Mouse (Mus musculus): ENCODE results near the gene Midn.
A peak's percentile ranks its signal among the peaks of the same experiment; 100 is the strongest.

Gene Midn

GRCm38 (mm10) chr10:80130403-80131031 is 17.6 kb upstream of the Midn start:
- no peak for DNase-seq (ENCODE audit: low spot score)

GRCm38 (mm10) chr10:80131316-80131951 is 16.6 kb upstream of the Midn start:
- peak; percentile 51 for DNase-seq (ENCODE audit: low spot score)

- peak; percentile 37 for DNase-seq (ENCODE audit: low spot score)
Observed at GRCm38 (mm10) chr10:80131952-80132350, 16.1 kb upstream of the Midn start.

- DNase-seq (ENCODE audit: low spot score) = no peak
Observed at GRCm38 (mm10) chr10:80133226-80133849, 14.7 kb upstream of the Midn start.

- no peak for DNase-seq (ENCODE audit: low spot score)
Observed at GRCm38 (mm10) chr10:80134421-80134820, 13.7 kb upstream of the Midn start.

- no peak for DNase-seq (ENCODE audit: low spot score)
Observed at GRCm38 (mm10) chr10:80135161-80135560, 12.9 kb upstream of the Midn start.

- DNase-seq (ENCODE audit: low spot score) = no peak
Observed at GRCm38 (mm10) chr10:80135641-80136040, 12.4 kb upstream of the Midn start.

- DNase-seq (ENCODE audit: low spot score) = no peak
Observed at GRCm38 (mm10) chr10:80136179-80136951, 11.7 kb upstream of the Midn start.

GRCm38 (mm10) chr10:80136952-80137625 is 11.0 kb upstream of the Midn start:
- DNase-seq (ENCODE audit: low spot score) = peak; percentile 59

GRCm38 (mm10) chr10:80137626-80138552 is 10.2 kb upstream of the Midn start:
- peak; percentile 53 for DNase-seq (ENCODE audit: low spot score)

GRCm38 (mm10) chr10:80138553-80139438 is 9.3 kb upstream of the Midn start, which contains the start of gene Atp5d:
TSS of gene Atp5d (plus strand) at chr10:80138632.
- DNase-seq (ENCODE audit: low spot score) = peak; percentile 69

- no peak for DNase-seq (ENCODE audit: low spot score)
Observed at GRCm38 (mm10) chr10:80139439-80139775, 8.7 kb upstream of the Midn start.

GRCm38 (mm10) chr10:80139975-80140665 is 8.0 kb upstream of the Midn start:
- DNase-seq (ENCODE audit: low spot score) = no peak

GRCm38 (mm10) chr10:80140666-80141035 is 7.4 kb upstream of the Midn start, which contains the start of gene Cbarp:
TSS of gene Cbarp (minus strand) at chr10:80140835.
- no peak for DNase-seq (ENCODE audit: low spot score)

- peak; percentile 90 for DNase-seq (ENCODE audit: low spot score)
Observed at GRCm38 (mm10) chr10:80141243-80141642, 6.8 kb upstream of the Midn start.

- peak; percentile 99 for DNase-seq (ENCODE audit: low spot score)
Observed at GRCm38 (mm10) chr10:80141786-80142529, 6.1 kb upstream of the Midn start.

- DNase-seq (ENCODE audit: low spot score) = no peak
Observed at GRCm38 (mm10) chr10:80142530-80142925, 5.5 kb upstream of the Midn start.

- no peak for DNase-seq (ENCODE audit: low spot score)
Observed at GRCm38 (mm10) chr10:80143664-80144063, 4.4 kb upstream of the Midn start.

GRCm38 (mm10) chr10:80144159-80144558 is 3.9 kb upstream of the Midn start:
- DNase-seq (ENCODE audit: low spot score) = no peak

Measured in retina, embryonic 14.5 days (tissue).